ENCODE assay signal across 12 mouse cellular contexts in genomic region chr10:28593566-28594292, GRCm38 (mm10).
A peak's percentile ranks its signal among the peaks of the same experiment; 100 is the strongest.
DNase-seq lines count a peak whose midpoint lies in the region; ATAC-seq lines count a peak whose summit lies in the region.
"Had no signal": no experiment of that assay in that cellular context is flagged by ENCODE, and none has a peak within 500 bp of the region (broad histone marks: within the 10 kb centered on the region; RNA-seq: fewer than 3 reads in every experiment).

No protein-coding gene starts in this region.

- H3K4me3 ChIP-seq in midbrain, embryonic 10.5 days: no peak overlapping the region
- H3K4me3 ChIP-seq in forebrain, embryonic 11.5 days (ENCODE audit: low read depth, low read length): no peak overlapping the region
- H3K4me3 ChIP-seq: erythroblast, embryonic 14.5 days; heart, embryonic 15.5 days had no signal

- no peaks in the 10 kb centered on the region for H3K27me3 ChIP-seq in midbrain, embryonic 10.5 days (ENCODE audit: low read depth, poor library complexity, severe bottlenecking)
- no peaks in the 10 kb centered on the region for H3K27me3 ChIP-seq in forebrain, embryonic 11.5 days (ENCODE audit: control insufficient read depth, insufficient read depth, low read length)
- H3K27me3 ChIP-seq: heart, embryonic 15.5 days had no signal

- 72% methylated on average over 3 of the region's 4 CpGs for WGBS in midbrain, embryonic 10.5 days
- 85% methylated on average over 3 of the region's 4 CpGs for WGBS in forebrain, embryonic 11.5 days

- no peak overlapping the region for H3K4me2 ChIP-seq in forebrain, embryonic 11.5 days (ENCODE audit: low read depth, low read length, severe bottlenecking)
- H3K4me2 ChIP-seq: heart, embryonic 15.5 days had no signal

- H3K9me3 ChIP-seq in midbrain, embryonic 10.5 days (replicated peaks): no peaks in the 10 kb centered on the region
- no peaks in the 10 kb centered on the region for H3K9me3 ChIP-seq in forebrain, embryonic 11.5 days (ENCODE audit: control insufficient read depth, low read length)
- H3K9me3 ChIP-seq: heart, embryonic 15.5 days had no signal

- peaks cover 10% of the 10 kb centered on the region for H3K36me3 ChIP-seq in midbrain, embryonic 10.5 days
- no peaks in the 10 kb centered on the region for H3K36me3 ChIP-seq in forebrain, embryonic 11.5 days (ENCODE audit: control insufficient read depth, insufficient read depth, low read length)

- DNase-seq in spleen, postnatal 36 days (ENCODE audit: low spot score in 2 of 2): peak; percentile 33 to 40
- DNase-seq in spleen, adult 18-20 months: no peak
- peak; percentile 81 for DNase-seq in induced T-regulatory cell, adult 2 months (ENCODE audit: low read depth)
- no peak for DNase-seq in midbrain, embryonic 10.5 days (ENCODE audit: low spot score)
- no peak for DNase-seq in left cerebral cortex, adult 8-10 months (ENCODE audit: low spot score in 2 of 2)
- no peak for DNase-seq in forebrain, embryonic 11.5 days (ENCODE audit: low spot score)
- DNase-seq: right cerebral cortex, postnatal 25 days had no signal

- H3K9ac ChIP-seq in forebrain, embryonic 11.5 days (ENCODE audit: low read length): no peak overlapping the region
- H3K9ac ChIP-seq: heart, embryonic 15.5 days had no signal

- H3K4me1 ChIP-seq in midbrain, embryonic 10.5 days: no peaks in the 10 kb centered on the region
- no peaks in the 10 kb centered on the region for H3K4me1 ChIP-seq in forebrain, embryonic 11.5 days (replicated peaks; ENCODE audit: control insufficient read depth, insufficient read depth, low read length)
- H3K4me1 ChIP-seq: heart, embryonic 15.5 days had no signal

- no peak overlapping the region for H3K27ac ChIP-seq in midbrain, embryonic 10.5 days (replicated peaks)
- H3K27ac ChIP-seq in forebrain, embryonic 11.5 days (ENCODE audit: low read depth, low read length): no peak overlapping the region
- H3K27ac ChIP-seq: heart, embryonic 15.5 days; macrophage had no signal

- 0 out of 2 replicates have a peak, but pooled peaks have one; percentile 63 for ATAC-seq in monocyte, adult 5-6 weeks (replicated peaks; ENCODE audit: insufficient number of reproducible peaks, low FRiP score, low TSS enrichment, poor library complexity, severe bottlenecking)
- ATAC-seq in frontal cortex, adult (ENCODE audit: low TSS enrichment): no peak
- no peak for ATAC-seq in forebrain, embryonic 11.5 days (replicated peaks; ENCODE audit: low FRiP score)

Comparison
In these comparisons a context has a peak if more than half of its experiments do, and no peak if none do; other contexts are left out.
1. DNase-seq: peak in spleen, postnatal 36 days (2 of 2) and induced T-regulatory cell, adult 2 months (single experiment); none in spleen, adult 18-20 months (0 of 2), midbrain, embryonic 10.5 days (single experiment), left cerebral cortex, adult 8-10 months (0 of 2) and forebrain, embryonic 11.5 days (single experiment).